Mouse (Mus musculus) limb, embryonic 11.5 days (tissue): ENCODE results near the gene Tcf19. TPM values are rescaled to one million over a fixed set of nuclear protein-coding genes. Genes with fewer than 3 reads are reported as not detected.

ENCODE experiments used
- ATAC-seq: fragments of 200-750 bp; cut with Nextera tagmentation; 2 replicates; pipeline ENCODE4 v1.8.0; 2017; ENCODE audit warnings: low read depth; ENCODE audit not compliant: insufficient number of reproducible peaks, low FRiP score, low TSS enrichment
- DNase-seq: peaks from one replicate; pipeline ENCODE4 v3.0.0-alpha.2; 2015; ENCODE audit warnings: low spot score
- H3K27ac ChIP-seq: fragments of 300-500 bp; sonication (generic); replicated peaks from 2 replicates; pipeline ENCODE4 v1.5.1; 2014; ENCODE audit warnings: low read depth, mild to moderate bottlenecking, low read length
- H3K27me3 ChIP-seq: fragments of 300-500 bp; sonication (generic); 2 replicates; pipeline ENCODE4 v1.6.1; 2014; ENCODE audit warnings: mild to moderate bottlenecking, low read length, mixed read lengths; ENCODE audit not compliant: control insufficient read depth, insufficient read depth
- H3K36me3 ChIP-seq: fragments of 300-500 bp; sonication (generic); 2 replicates; pipeline ENCODE4 v1.6.1; 2014; ENCODE audit warnings: mild to moderate bottlenecking, low read length, moderate library complexity, mixed read lengths; ENCODE audit not compliant: control insufficient read depth, insufficient read depth
- H3K4me1 ChIP-seq: fragments of 300-500 bp; sonication (generic); 2 replicates; pipeline ENCODE4 v1.6.1; 2014; ENCODE audit warnings: low read length, mixed read lengths; ENCODE audit not compliant: control insufficient read depth, insufficient read depth
- H3K4me2 ChIP-seq: fragments of 300-500 bp; sonication (generic); 2 replicates; pipeline ENCODE4 v1.6.1; 2014; ENCODE audit warnings: low read depth, mild to moderate bottlenecking, moderate library complexity; ENCODE audit not compliant: severe bottlenecking
- H3K4me3 ChIP-seq: fragments of 300-500 bp; sonication (generic); 2 replicates; pipeline ENCODE4 v1.5.1; 2014; ENCODE audit warnings: low read depth, low read length
- H3K9ac ChIP-seq: fragments of 300-500 bp; sonication (generic); 2 replicates; pipeline ENCODE4 v1.6.1; 2014; ENCODE audit warnings: mild to moderate bottlenecking, low read length
- H3K9me3 ChIP-seq: fragments of 300-500 bp; sonication (generic); 2 replicates; pipeline ENCODE4 v1.6.1; 2016; ENCODE audit warnings: low read length; ENCODE audit not compliant: control insufficient read depth
- WGBS: fragments of 180-500 bp; shearing (Covaris S2); extraction: QIAGEN DNeasy Blood & Tissue Kit; methylation state at CpG from one replicate; pipeline ENCODE4 v1.1.7; 2014; 5-methylcytosine and 5-hydroxymethylcytosine counted together
- polyA plus RNA-seq: library from polyadenylated mRNA; unstranded; fragments of >200 nt; fragmentation: Nextera tagmentation; extraction: Ambion mirVana; gene quantifications from 2 replicates; pipeline ENCODE4 v1.2.1, GENCODE M21; 2014

Tcf19 gene
- polyA plus RNA-seq = 53.9 and 65.0 TPM in 2 replicates

DNA sequence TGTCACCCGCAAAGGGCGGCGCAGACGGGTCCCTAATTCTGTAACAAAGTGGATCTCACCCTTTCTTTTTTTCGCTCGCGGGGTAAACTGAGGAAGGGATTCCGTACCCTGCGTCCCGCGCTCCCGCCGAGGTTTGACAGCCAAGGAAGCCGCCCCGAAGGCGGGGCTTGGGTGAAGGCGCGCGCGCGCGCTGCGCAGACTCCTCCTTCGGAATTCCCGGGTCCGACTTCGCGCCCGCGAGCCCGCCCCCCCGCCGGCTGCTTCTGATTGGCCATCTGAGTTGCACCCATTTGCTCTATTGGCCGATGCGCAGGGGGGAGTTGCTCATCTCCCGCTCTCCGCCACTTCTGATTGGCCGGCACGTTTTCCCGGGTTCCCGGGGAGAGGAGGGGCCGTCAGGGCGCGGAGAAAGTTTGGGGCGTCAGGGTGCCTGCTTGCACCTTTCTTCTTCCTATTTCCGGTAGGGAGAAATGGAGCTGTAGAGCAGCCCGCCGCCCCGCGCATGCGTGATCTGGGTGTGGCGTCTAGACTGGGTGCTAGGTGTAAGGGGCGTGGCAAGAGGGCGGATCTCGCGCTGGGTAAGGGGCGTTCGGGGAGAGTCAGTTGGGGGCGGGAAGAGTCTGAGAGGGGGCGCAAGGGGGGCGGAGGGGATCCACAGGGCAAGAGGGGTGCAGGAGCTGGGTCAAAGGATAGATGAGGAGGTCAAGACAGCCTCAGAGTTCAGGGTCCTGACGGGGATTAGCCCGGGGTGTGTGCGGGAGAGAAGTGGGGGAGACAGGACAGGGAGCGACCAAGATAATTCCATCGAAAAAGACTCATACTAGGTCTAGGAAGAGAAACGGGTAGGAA lies at the start of gene Tcf19, which contains the start of gene Cchcr1:
Tcf19 (minus strand) TSS at position 173 of the 849 bp plus-strand sequence.
Cchcr1 (plus strand) TSS at position 449 of the 849 bp plus-strand sequence.
- Histone ChIP-seq H3K27me3 (no peaks in the 10 kb centered on the region), H3K4me2 (peak within 1 kb of the TSS; percentile 84), H3K4me3 (peak within 1 kb of the TSS; percentile 57), H3K4me1 (peaks cover 16% of the 10 kb centered on the region), H3K9me3 (no peaks in the 10 kb centered on the region), H3K27ac (0 out of 2 replicates have a peak within 1 kb of the TSS, but pooled peaks have one; percentile 39), H3K36me3 (peaks cover 3% of the 10 kb centered on the region; the same call in 1 of the 2 replicates), H3K9ac (peak within 1 kb of the TSS; percentile 57)
- under 1% methylated on average over 67 of the region's 67 CpGs for WGBS
- DNase-seq (peak; percentile 98), ATAC-seq (peak; percentile 94)

DNA sequence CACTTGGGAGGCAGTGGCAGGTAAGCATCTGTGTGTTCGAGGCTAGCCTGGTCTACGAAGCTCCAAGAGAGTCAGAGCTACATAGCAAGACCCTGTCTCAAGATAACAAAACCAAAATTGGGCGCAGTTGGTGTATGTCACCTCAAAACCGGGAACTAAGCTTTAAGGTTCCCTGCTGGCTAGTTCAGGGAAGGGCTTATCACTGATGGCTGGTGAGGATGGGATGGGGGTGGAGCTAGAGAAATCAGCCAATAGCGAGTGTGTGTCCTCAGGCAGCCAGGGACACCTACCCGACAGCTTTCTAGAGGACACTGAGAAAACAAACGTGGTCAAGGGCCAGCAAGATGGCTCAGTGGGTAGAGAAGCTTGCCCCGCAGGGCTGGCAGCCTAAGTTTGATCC lies 41.6 kb upstream of the Tcf19 start:
- H3K9me3 ChIP-seq = no peaks in the 10 kb centered on the region; the same call in 1 of the 2 replicates
- no peak overlapping the region for H3K27ac ChIP-seq
- 56% methylated on average over 8 of the region's 8 CpGs for WGBS
- H3K36me3 ChIP-seq = no peaks in the 10 kb centered on the region
- no peak overlapping the region for H3K4me3 ChIP-seq
- no peak overlapping the region for H3K4me2 ChIP-seq
- no peak overlapping the region for H3K9ac ChIP-seq
- H3K4me1 ChIP-seq = 0 out of 2 replicates have a peak, but pooled peaks cover 3% of the 10 kb centered on the region
- DNase-seq = no peak
- H3K27me3 ChIP-seq = no peaks in the 10 kb centered on the region
- ATAC-seq = no peak

DNA sequence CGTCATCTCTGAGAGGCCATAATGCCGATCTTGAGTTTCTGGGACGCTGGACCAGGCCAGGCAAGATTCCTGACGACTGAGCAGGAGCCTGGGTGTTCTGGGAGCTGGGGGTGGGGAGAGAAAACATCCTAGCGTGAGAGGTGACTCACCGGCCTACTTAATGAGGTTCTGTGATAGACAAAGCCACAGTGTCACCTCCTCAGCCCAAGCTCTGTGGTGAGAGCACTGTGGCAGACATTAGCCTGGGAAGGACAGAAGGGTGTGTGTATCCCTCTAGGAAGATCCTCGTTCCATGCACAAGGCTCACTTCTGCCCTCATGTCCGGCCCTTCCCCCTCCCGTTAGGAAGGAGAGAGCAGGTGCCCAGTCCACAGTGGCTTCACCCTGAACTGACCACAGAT lies 40.7 kb upstream of the Tcf19 start:
- 77% methylated on average over 9 of the region's 9 CpGs for WGBS
- Histone ChIP-seq H3K4me1 (0 out of 2 replicates have a peak, but pooled peaks cover 3% of the 10 kb centered on the region), H3K4me2 (no peak overlapping the region), H3K27me3 (no peaks in the 10 kb centered on the region), H3K9ac (no peak overlapping the region), H3K9me3 (no peaks in the 10 kb centered on the region; the same call in 1 of the 2 replicates), H3K36me3 (no peaks in the 10 kb centered on the region), H3K4me3 (no peak overlapping the region), H3K27ac (no peak overlapping the region)
- DNase-seq (no peak), ATAC-seq (no peak)

DNA sequence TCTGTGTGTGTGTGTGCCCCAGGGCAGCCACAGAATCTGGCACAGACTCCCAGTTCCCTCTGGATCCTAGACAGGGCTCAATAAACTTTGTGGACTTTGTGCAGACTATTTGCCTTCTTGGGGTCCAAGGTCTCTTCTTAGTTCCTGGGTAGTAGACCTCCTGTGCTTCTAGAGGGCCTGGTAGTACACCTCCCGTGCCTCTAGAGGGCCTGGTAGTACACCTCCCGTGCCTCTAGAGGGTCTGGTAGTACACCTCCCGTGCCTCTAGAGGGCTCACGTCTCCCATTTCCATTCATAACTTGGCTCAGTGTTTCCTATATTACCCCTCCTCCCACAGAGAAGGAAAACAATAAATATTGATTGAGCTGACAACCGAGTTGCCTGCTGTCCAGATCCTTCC lies 40.2 kb upstream of the Tcf19 start:
- 36% methylated on average over 5 of the region's 5 CpGs for WGBS
- Histone ChIP-seq H3K9me3 (no peaks in the 10 kb centered on the region), H3K27me3 (no peaks in the 10 kb centered on the region), H3K36me3 (no peaks in the 10 kb centered on the region), H3K4me3 (no peak overlapping the region), H3K4me1 (0 out of 2 replicates have a peak, but pooled peaks cover 3% of the 10 kb centered on the region), H3K4me2 (no peak overlapping the region), H3K27ac (no peak overlapping the region), H3K9ac (no peak overlapping the region)
- peak; percentile 58 for DNase-seq
- ATAC-seq = no peak

DNA sequence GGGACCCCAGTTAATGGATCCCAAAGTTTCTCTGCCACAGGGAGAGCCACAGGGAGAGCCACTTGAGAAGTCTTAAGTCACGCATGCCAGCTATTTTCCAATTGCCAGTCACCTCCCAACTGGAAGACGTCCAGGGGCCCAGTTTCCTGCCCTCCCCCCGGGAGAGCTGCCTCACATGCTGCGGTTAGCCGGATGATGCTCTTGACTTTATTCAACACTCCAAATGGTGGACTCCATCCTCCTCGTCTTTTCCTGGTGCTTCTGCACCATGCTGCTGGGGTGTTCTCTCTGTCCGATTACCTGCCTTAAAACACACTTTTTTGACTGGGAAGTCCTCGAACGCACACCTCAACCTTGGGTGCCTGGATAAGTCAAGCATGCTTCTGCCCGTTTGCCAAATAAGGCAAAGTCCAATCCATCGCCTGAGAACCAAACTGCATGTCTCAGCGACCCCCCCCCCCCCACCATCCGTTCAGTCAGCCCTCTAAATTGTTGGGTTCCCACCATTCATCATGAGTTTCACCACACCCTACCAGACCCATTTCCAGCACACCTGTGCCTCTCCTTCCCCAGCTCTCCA lies 39.7 kb upstream of the Tcf19 start:
- no peak overlapping the region for H3K4me3 ChIP-seq

DNA sequence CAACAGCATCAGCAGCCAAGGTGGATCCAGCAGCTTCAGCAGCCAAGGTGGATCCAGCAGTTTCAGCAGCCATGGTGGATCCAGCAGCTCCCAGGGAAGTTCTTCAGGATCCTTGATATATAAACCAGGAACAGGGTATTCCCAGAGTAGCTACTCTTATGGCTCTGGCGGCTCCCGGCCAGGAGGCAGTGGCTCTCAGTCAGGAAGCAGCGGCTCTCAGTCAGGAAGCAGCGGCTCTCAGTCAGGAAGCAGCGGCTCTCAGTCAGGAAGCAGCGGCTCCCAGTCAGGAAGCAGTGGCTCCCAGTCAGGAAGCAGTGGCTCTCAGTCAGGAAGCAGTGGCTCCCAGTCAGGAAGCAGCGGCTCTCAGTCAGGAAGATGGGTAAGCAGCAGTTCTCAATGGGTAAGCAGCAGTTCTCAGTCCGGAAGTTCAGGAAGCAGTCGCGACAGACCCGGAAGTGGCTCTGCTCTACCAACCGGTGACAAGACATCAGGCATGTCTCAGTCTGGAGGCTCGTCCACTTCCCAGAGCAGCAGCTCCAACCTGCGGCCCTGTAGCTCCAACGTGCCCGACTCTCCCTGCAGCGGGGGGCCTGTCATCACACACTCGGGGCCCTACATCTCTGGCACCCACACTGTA lies 38.3 kb upstream of the Tcf19 start:
- H3K36me3 ChIP-seq = no peaks in the 10 kb centered on the region
- no peak for ATAC-seq
- H3K4me3 ChIP-seq = no peak overlapping the region
- H3K27ac ChIP-seq = no peak overlapping the region
- no peak overlapping the region for H3K4me2 ChIP-seq
- H3K9me3 ChIP-seq = no peaks in the 10 kb centered on the region
- DNase-seq = no peak
- H3K4me1 ChIP-seq = no peaks in the 10 kb centered on the region
- no peak overlapping the region for H3K9ac ChIP-seq
- 91% methylated on average over 18 of the region's 18 CpGs for WGBS
- no peaks in the 10 kb centered on the region for H3K27me3 ChIP-seq

More for the DNA sequence above, 39.7 kb upstream of the Tcf19 start:
- 90% methylated on average over 13 of the region's 13 CpGs for WGBS
- Histone ChIP-seq H3K9ac (no peak overlapping the region), H3K27me3 (no peaks in the 10 kb centered on the region), H3K27ac (no peak overlapping the region), H3K9me3 (no peaks in the 10 kb centered on the region), H3K4me2 (no peak overlapping the region), H3K36me3 (no peaks in the 10 kb centered on the region), H3K4me1 (0 out of 2 replicates have a peak, but pooled peaks cover 3% of the 10 kb centered on the region)
- DNase-seq (no peak), ATAC-seq (no peak)

DNA sequence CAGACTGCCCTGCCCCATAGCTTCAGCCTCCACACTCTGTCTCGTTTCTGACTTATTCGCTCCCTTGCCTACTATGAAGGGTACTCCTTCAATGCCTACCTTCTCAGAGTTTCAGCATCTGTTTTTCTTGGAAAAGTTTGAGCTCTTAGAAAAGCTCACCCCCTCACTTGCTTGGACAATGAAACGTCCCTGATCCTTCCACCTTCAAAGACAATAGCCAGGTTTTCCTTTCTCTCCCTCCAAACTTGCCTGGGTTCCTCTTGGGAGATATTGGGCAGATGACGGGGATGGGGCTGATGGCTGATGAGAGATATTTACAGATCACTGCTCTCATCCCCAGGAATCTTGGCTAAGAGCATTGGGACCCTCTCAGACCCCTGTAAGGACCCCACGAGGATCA lies 37.7 kb upstream of the Tcf19 start:
- no peaks in the 10 kb centered on the region for H3K4me1 ChIP-seq
- no peak overlapping the region for H3K27ac ChIP-seq
- no peak overlapping the region for H3K4me2 ChIP-seq
- H3K9ac ChIP-seq = no peak overlapping the region
- H3K9me3 ChIP-seq = no peaks in the 10 kb centered on the region
- H3K4me3 ChIP-seq = no peak overlapping the region
- no peak for DNase-seq
- no peaks in the 10 kb centered on the region for H3K27me3 ChIP-seq
- ATAC-seq = no peak
- H3K36me3 ChIP-seq = no peaks in the 10 kb centered on the region
- WGBS = 86% methylated on average over 5 of the region's 5 CpGs

DNA sequence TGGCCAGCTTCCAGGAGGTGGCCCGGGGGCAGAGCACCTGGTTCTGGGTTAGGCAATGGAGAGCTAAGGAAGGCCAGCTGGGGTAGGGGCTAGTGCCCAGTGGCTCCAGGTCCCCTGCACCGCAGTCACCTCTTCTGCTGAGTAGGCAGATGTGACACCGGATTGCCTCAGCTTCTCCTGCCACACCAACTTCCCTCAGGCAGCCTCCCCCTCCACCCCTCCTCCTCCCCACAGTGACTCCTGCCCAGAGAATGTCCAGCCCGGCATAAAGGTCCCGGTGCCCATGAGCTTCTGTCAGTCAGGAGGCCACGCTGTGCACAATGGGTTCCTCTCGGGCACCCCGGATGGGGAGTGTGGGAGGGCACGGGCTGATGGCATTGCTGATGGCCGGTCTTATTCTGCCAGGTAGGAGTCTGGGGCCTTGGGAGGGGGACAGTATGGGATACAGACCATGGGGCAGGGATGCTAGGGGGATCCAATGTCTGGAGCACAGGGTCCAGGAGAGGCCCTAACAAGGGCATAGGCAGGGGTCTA lies 35.3 kb upstream of the Tcf19 start, which contains the start of gene Cdsn:
Cdsn (plus strand) TSS at position 248 of the 534 bp plus-strand sequence.
- ATAC-seq (no peak), DNase-seq (no peak)
- Histone ChIP-seq H3K9ac (no peak within 1 kb of the TSS), H3K9me3 (no peaks in the 10 kb centered on the region), H3K4me1 (no peaks in the 10 kb centered on the region), H3K4me3 (no peak within 1 kb of the TSS), H3K36me3 (no peaks in the 10 kb centered on the region), H3K27ac (no peak within 1 kb of the TSS), H3K27me3 (no peaks in the 10 kb centered on the region), H3K4me2 (no peak within 1 kb of the TSS)
- 85% methylated on average over 10 of the region's 10 CpGs for WGBS
